Mouse (Mus musculus): ENCODE measurements around the gene Tsc2. TPM values are rescaled to one million over a fixed set of nuclear protein-coding genes. Genes with fewer than 3 reads are reported as not detected.

Gene Tsc2
- polyA plus RNA-seq, 1 experiment = 51.1 TPM

DNA sequence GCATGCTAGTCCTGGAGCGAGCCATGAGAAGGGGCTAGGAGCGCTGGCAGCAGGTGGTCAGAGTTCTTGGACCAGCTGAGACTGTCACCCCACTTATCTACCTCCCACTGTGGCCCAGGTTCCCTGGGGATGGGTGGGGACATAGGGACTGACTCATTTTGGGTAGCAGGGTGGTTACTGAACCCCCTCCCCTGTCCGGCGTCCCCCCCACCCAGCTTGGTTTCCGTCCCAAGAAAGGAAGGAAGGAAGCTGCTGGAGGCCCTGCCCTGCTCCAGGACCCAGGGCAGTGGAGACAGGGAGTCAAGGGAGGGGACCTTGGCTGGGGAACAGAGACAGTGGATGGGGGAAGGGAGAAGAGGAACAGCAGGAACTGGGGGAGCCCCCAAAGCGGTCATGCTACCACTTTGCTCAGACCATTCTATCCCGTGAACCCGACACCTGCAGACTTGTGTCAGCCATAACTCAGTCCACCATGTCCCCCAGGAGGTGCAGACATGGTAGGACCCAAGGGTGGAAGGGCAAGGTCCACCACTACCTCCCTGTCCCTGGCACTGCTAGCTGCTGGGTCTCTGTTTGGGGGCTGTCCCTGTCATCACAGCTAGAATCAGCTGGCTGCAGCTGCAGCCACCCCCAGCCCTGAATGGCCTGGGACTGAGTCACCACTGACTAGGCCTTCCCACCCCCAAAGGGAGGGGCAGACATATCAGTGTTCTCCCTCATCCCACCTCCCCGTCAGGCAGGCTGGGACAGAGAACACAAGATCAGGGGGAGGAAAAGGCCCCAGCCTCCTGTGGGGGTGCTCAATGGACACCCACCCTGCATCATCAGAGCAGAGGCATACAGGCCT lies 12.7 kb upstream of the Tsc2 start:
- Histone ChIP-seq H3K27ac (ENCODE audit: insufficient read depth, low read length) (0 out of 2 replicates have a peak overlapping the region, but pooled peaks have one; percentile 12), H3K4me3 (ENCODE audit: low read depth, low read length) (no peak overlapping the region), H3K9me3 (replicated peaks; ENCODE audit: control insufficient read depth, insufficient read depth, low read length, poor library complexity, severe bottlenecking) (no peaks in the 10 kb centered on the region), H3K4me1 (ENCODE audit: control insufficient read depth, insufficient read depth, low read length) (peaks cover 10% of the 10 kb centered on the region), H3K27me3 (ENCODE audit: control insufficient read depth, insufficient read depth, low read length, poor library complexity, severe bottlenecking) (no peaks in the 10 kb centered on the region), H3K36me3 (ENCODE audit: control insufficient read depth, insufficient read depth, low read length, poor library complexity, severe bottlenecking) (no peaks in the 10 kb centered on the region), H3K9ac (ENCODE audit: low read depth, poor library complexity, severe bottlenecking) (no peak overlapping the region)
- TF ChIP-seq EP300 (IDR thresholded peaks at IDR 0.05; ENCODE audit: insufficient read depth, low read depth, low read length) (no peak), POLR2A (IDR thresholded peaks at IDR 0.05; ENCODE audit: insufficient read depth, low read length) (no peak), CTCF (IDR thresholded peaks at IDR 0.05; ENCODE audit: low read depth, low read length) (no peak)

DNA sequence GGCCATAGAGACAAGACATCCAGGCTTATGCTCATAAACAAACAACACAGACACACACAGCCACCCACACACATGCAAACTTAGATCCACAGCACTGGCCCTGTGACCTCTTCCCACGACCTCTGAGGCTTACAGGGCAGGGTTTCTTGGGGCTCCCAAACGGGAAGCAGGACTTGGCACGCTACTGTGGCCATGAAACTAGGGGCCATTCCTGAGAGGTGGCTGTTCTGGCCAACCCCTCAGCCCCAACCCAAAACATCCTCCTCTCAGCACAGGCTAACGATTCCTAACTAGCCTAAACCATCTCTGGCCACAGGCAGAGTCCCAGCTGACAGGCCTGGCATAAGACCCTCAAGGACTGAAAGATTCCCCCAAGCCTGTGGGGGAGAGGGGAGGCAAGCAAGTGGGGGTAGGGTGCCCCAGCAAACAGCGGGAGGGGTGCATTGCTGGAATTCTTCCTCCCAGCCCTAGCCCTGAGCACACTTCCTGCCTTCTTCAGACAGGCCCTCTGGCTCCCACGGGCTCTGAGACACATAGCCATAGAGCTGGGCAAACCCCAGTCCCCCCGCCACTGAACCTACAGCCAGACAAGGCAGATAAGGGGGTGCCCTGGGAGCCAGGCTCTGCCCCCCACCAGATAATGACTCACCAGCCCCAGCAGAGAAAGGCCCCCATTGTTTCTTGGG lies 11.7 kb upstream of the Tsc2 start:
- Histone ChIP-seq H3K27ac (ENCODE audit: insufficient read depth, low read length) (no peak overlapping the region), H3K36me3 (ENCODE audit: control insufficient read depth, insufficient read depth, low read length, poor library complexity, severe bottlenecking) (no peaks in the 10 kb centered on the region), H3K9ac (ENCODE audit: low read depth, poor library complexity, severe bottlenecking) (no peak overlapping the region), H3K4me3 (ENCODE audit: low read depth, low read length) (no peak overlapping the region), H3K4me1 (ENCODE audit: control insufficient read depth, insufficient read depth, low read length) (peaks cover 10% of the 10 kb centered on the region), H3K9me3 (replicated peaks; ENCODE audit: control insufficient read depth, insufficient read depth, low read length, poor library complexity, severe bottlenecking) (no peaks in the 10 kb centered on the region), H3K27me3 (ENCODE audit: control insufficient read depth, insufficient read depth, low read length, poor library complexity, severe bottlenecking) (no peaks in the 10 kb centered on the region)
- TF ChIP-seq POLR2A (IDR thresholded peaks at IDR 0.05; ENCODE audit: insufficient read depth, low read length) (no peak), CTCF (IDR thresholded peaks at IDR 0.05; ENCODE audit: low read depth, low read length) (no peak), EP300 (IDR thresholded peaks at IDR 0.05; ENCODE audit: insufficient read depth, low read depth, low read length) (no peak)

DNA sequence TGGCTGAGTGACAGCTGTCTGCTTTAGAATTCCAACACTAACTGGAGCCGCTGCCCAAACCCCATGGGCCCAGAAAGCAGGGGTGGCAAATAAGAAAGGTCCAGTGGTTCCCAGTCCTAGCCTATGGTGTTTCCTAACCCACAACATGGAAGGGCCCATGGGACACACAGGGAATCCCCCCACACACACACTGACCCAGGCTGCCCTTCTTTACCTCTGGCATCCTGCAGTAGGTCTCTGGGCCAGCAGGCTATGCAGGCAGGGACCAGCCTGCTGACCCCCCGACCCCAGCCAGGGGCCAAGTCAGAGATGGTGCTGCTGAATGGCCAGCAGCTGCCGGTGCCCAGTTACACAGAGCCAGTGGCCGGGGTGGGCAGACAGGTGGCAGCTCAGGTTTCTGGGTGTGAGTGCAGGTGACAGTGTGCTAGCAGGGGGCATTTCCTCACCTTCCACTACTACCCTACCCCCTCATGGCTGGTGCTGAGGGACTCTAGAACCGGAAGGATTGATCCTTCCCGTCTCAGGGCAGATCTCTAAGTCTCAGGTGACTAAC lies 10.4 kb upstream of the Tsc2 start:
- peaks cover 10% of the 10 kb centered on the region for H3K4me1 ChIP-seq (ENCODE audit: control insufficient read depth, insufficient read depth, low read length)
- no peaks in the 10 kb centered on the region for H3K36me3 ChIP-seq (ENCODE audit: control insufficient read depth, insufficient read depth, low read length, poor library complexity, severe bottlenecking)
- TF ChIP-seq EP300 (IDR thresholded peaks at IDR 0.05; ENCODE audit: insufficient read depth, low read depth, low read length) (no peak), POLR2A (IDR thresholded peaks at IDR 0.05; ENCODE audit: insufficient read depth, low read length) (no peak)
- H3K9me3 ChIP-seq (replicated peaks; ENCODE audit: control insufficient read depth, insufficient read depth, low read length, poor library complexity, severe bottlenecking) = no peaks in the 10 kb centered on the region
- H3K27ac ChIP-seq (ENCODE audit: insufficient read depth, low read length) = no peak overlapping the region
- H3K4me3 ChIP-seq (ENCODE audit: low read depth, low read length) = no peak overlapping the region
- no peaks in the 10 kb centered on the region for H3K27me3 ChIP-seq (ENCODE audit: control insufficient read depth, insufficient read depth, low read length, poor library complexity, severe bottlenecking)
- no peak overlapping the region for H3K9ac ChIP-seq (ENCODE audit: low read depth, poor library complexity, severe bottlenecking)

DNA sequence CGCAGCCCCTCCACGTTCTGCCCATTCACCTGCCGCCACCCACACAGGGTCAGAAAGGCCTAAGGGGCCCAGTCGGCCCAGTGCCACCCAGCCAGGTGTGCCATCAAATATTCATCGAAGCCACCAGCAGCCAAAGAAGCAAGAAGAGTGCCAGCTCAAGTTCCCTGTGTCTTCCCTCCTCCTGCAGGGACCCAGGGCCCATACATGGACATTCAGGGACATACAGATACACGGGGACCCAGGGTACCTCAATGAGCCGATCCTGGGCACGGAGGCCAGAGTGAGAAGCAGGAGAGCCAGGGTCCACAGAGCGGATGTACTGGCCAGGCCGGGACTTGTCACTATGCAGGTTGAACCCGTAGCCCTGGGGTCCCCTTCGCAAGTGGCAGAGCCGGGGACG lies 9.5 kb upstream of the Tsc2 start:
- Histone ChIP-seq H3K9ac (ENCODE audit: low read depth, poor library complexity, severe bottlenecking) (no peak overlapping the region), H3K27ac (ENCODE audit: insufficient read depth, low read length) (no peak overlapping the region), H3K27me3 (ENCODE audit: control insufficient read depth, insufficient read depth, low read length, poor library complexity, severe bottlenecking) (no peaks in the 10 kb centered on the region), H3K4me1 (ENCODE audit: control insufficient read depth, insufficient read depth, low read length) (peaks cover 10% of the 10 kb centered on the region), H3K36me3 (ENCODE audit: control insufficient read depth, insufficient read depth, low read length, poor library complexity, severe bottlenecking) (no peaks in the 10 kb centered on the region), H3K9me3 (replicated peaks; ENCODE audit: control insufficient read depth, insufficient read depth, low read length, poor library complexity, severe bottlenecking) (no peaks in the 10 kb centered on the region), H3K4me3 (ENCODE audit: low read depth, low read length) (no peak overlapping the region)
- no peak for TF ChIP-seq CTCF (IDR thresholded peaks at IDR 0.05; ENCODE audit: low read depth, low read length)
- TF ChIP-seq POLR2A (IDR thresholded peaks at IDR 0.05; ENCODE audit: insufficient read depth, low read length) = no peak
- no peak for TF ChIP-seq EP300 (IDR thresholded peaks at IDR 0.05; ENCODE audit: insufficient read depth, low read depth, low read length)

DNA sequence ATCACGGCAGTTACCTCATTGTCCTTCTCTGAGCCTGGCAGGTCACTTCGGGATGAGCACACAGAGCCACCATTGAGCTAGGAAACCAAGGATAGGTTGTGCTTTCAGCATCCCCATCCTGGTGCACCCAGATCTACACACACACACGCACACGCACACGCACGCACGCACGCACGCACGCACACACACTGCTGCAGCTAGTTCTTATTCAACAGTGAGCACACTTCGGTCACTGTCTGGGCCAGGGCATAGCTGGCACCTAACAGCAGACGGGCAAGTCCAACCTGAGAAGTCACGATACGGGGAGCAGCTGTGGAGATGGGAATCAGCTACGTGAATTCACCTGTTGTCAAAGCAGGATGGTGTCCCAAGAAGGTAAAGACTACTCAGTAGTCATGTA lies 8.2 kb upstream of the Tsc2 start:
- Histone ChIP-seq H3K27me3 (ENCODE audit: control insufficient read depth, insufficient read depth, low read length, poor library complexity, severe bottlenecking) (no peaks in the 10 kb centered on the region), H3K36me3 (ENCODE audit: control insufficient read depth, insufficient read depth, low read length, poor library complexity, severe bottlenecking) (no peaks in the 10 kb centered on the region), H3K4me3 (ENCODE audit: low read depth, low read length) (no peak overlapping the region), H3K27ac (ENCODE audit: insufficient read depth, low read length) (no peak overlapping the region), H3K9ac (ENCODE audit: low read depth, poor library complexity, severe bottlenecking) (no peak overlapping the region), H3K4me1 (ENCODE audit: control insufficient read depth, insufficient read depth, low read length) (peaks cover 7% of the 10 kb centered on the region), H3K9me3 (replicated peaks; ENCODE audit: control insufficient read depth, insufficient read depth, low read length, poor library complexity, severe bottlenecking) (no peaks in the 10 kb centered on the region)
- no peak for TF ChIP-seq POLR2A (IDR thresholded peaks at IDR 0.05; ENCODE audit: insufficient read depth, low read length)
- TF ChIP-seq EP300 (IDR thresholded peaks at IDR 0.05; ENCODE audit: insufficient read depth, low read depth, low read length) = no peak
- TF ChIP-seq CTCF (IDR thresholded peaks at IDR 0.05; ENCODE audit: low read depth, low read length) = no peak

DNA sequence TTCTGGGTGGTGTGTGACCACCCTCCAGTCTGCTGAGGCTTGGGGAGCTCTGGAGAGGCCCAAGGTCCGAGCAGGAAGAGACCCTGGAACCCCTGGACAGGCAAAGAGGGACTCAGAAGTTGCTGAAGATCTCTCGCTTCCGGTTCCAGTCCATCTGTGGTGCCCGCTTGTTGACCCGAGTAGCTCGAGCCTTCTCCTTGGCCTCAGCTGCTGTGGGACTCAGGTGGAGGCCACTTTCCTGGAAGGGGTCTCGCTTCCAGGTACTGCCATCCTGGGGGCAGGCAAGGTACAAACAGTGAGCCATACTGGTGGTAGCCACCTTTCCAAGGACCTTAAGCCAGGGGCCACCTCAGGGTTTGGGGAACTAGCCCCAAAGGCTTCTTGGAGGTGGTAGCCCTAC lies 7.7 kb upstream of the Tsc2 start:
- Histone ChIP-seq H3K4me1 (ENCODE audit: control insufficient read depth, insufficient read depth, low read length) (peaks cover 3% of the 10 kb centered on the region), H3K27me3 (ENCODE audit: control insufficient read depth, insufficient read depth, low read length, poor library complexity, severe bottlenecking) (no peaks in the 10 kb centered on the region), H3K27ac (ENCODE audit: insufficient read depth, low read length) (no peak overlapping the region), H3K36me3 (ENCODE audit: control insufficient read depth, insufficient read depth, low read length, poor library complexity, severe bottlenecking) (no peaks in the 10 kb centered on the region), H3K9ac (ENCODE audit: low read depth, poor library complexity, severe bottlenecking) (no peak overlapping the region), H3K9me3 (replicated peaks; ENCODE audit: control insufficient read depth, insufficient read depth, low read length, poor library complexity, severe bottlenecking) (no peaks in the 10 kb centered on the region), H3K4me3 (ENCODE audit: low read depth, low read length) (no peak overlapping the region)
- TF ChIP-seq CTCF (IDR thresholded peaks at IDR 0.05; ENCODE audit: low read depth, low read length) (no peak), EP300 (IDR thresholded peaks at IDR 0.05; ENCODE audit: insufficient read depth, low read depth, low read length) (no peak), POLR2A (IDR thresholded peaks at IDR 0.05; ENCODE audit: insufficient read depth, low read length) (no peak)

All from ES-Bruce4 (cell line).